Mouse (Mus musculus) limb, embryonic 10.5 days (tissue): ENCODE data around the gene Slc39a9. TPM values are rescaled to one million over a fixed set of nuclear protein-coding genes. Genes with fewer than 3 reads are reported as not detected.

ENCODE experiments used
- DNase-seq: peaks from one replicate; pipeline ENCODE4 v3.0.0-alpha.2; 2017; ENCODE audit warnings: low spot score
- H3K27ac ChIP-seq: fragments of 300-500 bp; sonication (generic); 2 replicates; pipeline ENCODE4 v1.5.1; 2016; ENCODE audit warnings: mild to moderate bottlenecking
- H3K27me3 ChIP-seq: fragments of 300-500 bp; sonication (generic); 2 replicates; pipeline ENCODE4 v1.6.1; 2016; ENCODE audit warnings: low read depth, mild to moderate bottlenecking; ENCODE audit not compliant: poor library complexity, severe bottlenecking
- H3K36me3 ChIP-seq: fragments of 300-500 bp; sonication (generic); 2 replicates; pipeline ENCODE4 v1.6.1; 2016; ENCODE audit warnings: mild to moderate bottlenecking, moderate library complexity
- H3K4me1 ChIP-seq: fragments of 300-500 bp; sonication (generic); 2 replicates; pipeline ENCODE4 v1.6.1; 2016
- H3K4me3 ChIP-seq: fragments of 300-500 bp; sonication (generic); 2 replicates; pipeline ENCODE4 v1.5.1; 2016; ENCODE audit warnings: mild to moderate bottlenecking, moderate library complexity
- H3K9me3 ChIP-seq: fragments of 300-500 bp; sonication (generic); replicated peaks from 2 replicates; pipeline ENCODE4 v1.6.1; 2016; ENCODE audit warnings: mild to moderate bottlenecking
- WGBS: fragments of 180-500 bp; shearing (Covaris S2); methylation state at CpG from one replicate; pipeline ENCODE4 v1.1.7; 2016; 5-methylcytosine and 5-hydroxymethylcytosine counted together
- polyA plus RNA-seq: library from polyadenylated mRNA; unstranded; fragments of >200 nt; fragmentation: Nextera tagmentation; extraction: Ambion mirVana; gene quantifications from 2 replicates; pipeline ENCODE4 v1.2.1, GENCODE M21; 2016

Slc39a9 gene
- polyA plus RNA-seq, 1 experiment from 2014 or later: 26.0 TPM

- no peak for DNase-seq
- Histone ChIP-seq H3K9me3 (no peaks in the 10 kb centered on the region), H3K4me1 (peaks cover 6% of the 10 kb centered on the region; the same call in 1 of the 2 replicates), H3K27me3 (no peaks in the 10 kb centered on the region), H3K4me3 (no peak overlapping the region), H3K36me3 (no peaks in the 10 kb centered on the region), H3K27ac (no peak overlapping the region)
- 66% methylated on average over 9 of the region's 9 CpGs for WGBS
These were observed 31.4 kb upstream of the Slc39a9 start for GRCm38 (mm10) chr12:80612113-80612791.

- 55% methylated on average over 7 of the region's 7 CpGs for WGBS
- no peak for DNase-seq
These were observed 28.1 kb upstream of the Slc39a9 start for GRCm38 (mm10) chr12:80615371-80616257.

GRCm38 (mm10) chr12:80620501-80620900 lies 23.2 kb upstream of the Slc39a9 start:
- WGBS: 77% methylated on average over 5 of the region's 5 CpGs
- Histone ChIP-seq H3K9me3 (no peaks in the 10 kb centered on the region), H3K27ac (no peak overlapping the region), H3K4me1 (peaks cover 6% of the 10 kb centered on the region; the same call in 1 of the 2 replicates), H3K4me3 (no peak overlapping the region), H3K36me3 (no peaks in the 10 kb centered on the region), H3K27me3 (no peaks in the 10 kb centered on the region)
- DNase-seq: no peak

More at GRCm38 (mm10) chr12:80615371-80616257, 28.1 kb upstream of the Slc39a9 start:
- peak overlapping the region; percentile 14; the same call in 1 of the 2 replicates for H3K27ac ChIP-seq
- H3K36me3 ChIP-seq: no peaks in the 10 kb centered on the region
- no peaks in the 10 kb centered on the region for H3K9me3 ChIP-seq
- H3K4me3 ChIP-seq: no peak overlapping the region
- H3K27me3 ChIP-seq: no peaks in the 10 kb centered on the region
- peaks cover 6% of the 10 kb centered on the region; the same call in 1 of the 2 replicates for H3K4me1 ChIP-seq

- H3K4me3 ChIP-seq: no peak overlapping the region
- H3K36me3 ChIP-seq: peaks cover 60% of the 10 kb centered on the region
- DNase-seq: no peak
- 86% methylated on average over 5 of the region's 5 CpGs for WGBS
- H3K4me1 ChIP-seq: 0 out of 2 replicates have a peak, but pooled peaks cover 3% of the 10 kb centered on the region
- H3K9me3 ChIP-seq: no peaks in the 10 kb centered on the region
- H3K27me3 ChIP-seq: no peaks in the 10 kb centered on the region
- H3K27ac ChIP-seq: no peak overlapping the region
These were observed 11.9 kb upstream of the Slc39a9 start for GRCm38 (mm10) chr12:80631790-80632189.

- peak overlapping the region; percentile 99 for H3K4me3 ChIP-seq
These were observed 674 bp upstream of the Slc39a9 start for GRCm38 (mm10) chr12:80642725-80643692.

GRCm38 (mm10) chr12:80644506-80644868 lies 804 bp downstream of the Slc39a9 start:
- Histone ChIP-seq H3K4me1 (peaks cover 28% of the 10 kb centered on the region), H3K27ac (peak overlapping the region; percentile 98), H3K9me3 (no peaks in the 10 kb centered on the region), H3K4me3 (peak overlapping the region; percentile 99), H3K27me3 (no peaks in the 10 kb centered on the region), H3K36me3 (peaks cover 41% of the 10 kb centered on the region)
- no peak for DNase-seq
- 12% methylated on average over 18 of the region's 18 CpGs for WGBS

More at GRCm38 (mm10) chr12:80642725-80643692, 674 bp upstream of the Slc39a9 start:
- 3% methylated on average over 48 of the region's 48 CpGs for WGBS
- Histone ChIP-seq H3K36me3 (peaks cover 45% of the 10 kb centered on the region), H3K27me3 (no peaks in the 10 kb centered on the region), H3K4me1 (peaks cover 28% of the 10 kb centered on the region), H3K9me3 (no peaks in the 10 kb centered on the region), H3K27ac (peak overlapping the region; percentile 98)
- peak; percentile 81 for DNase-seq

GRCm38 (mm10) chr12:80646377-80646776 lies 2.7 kb downstream of the Slc39a9 start:
- Histone ChIP-seq H3K4me1 (peaks cover 28% of the 10 kb centered on the region), H3K36me3 (peaks cover 28% of the 10 kb centered on the region), H3K27ac (no peak overlapping the region), H3K27me3 (no peaks in the 10 kb centered on the region), H3K4me3 (no peak overlapping the region), H3K9me3 (no peaks in the 10 kb centered on the region)
- no peak for DNase-seq
- WGBS: 94% methylated on average over 3 of the region's 3 CpGs

GRCm38 (mm10) chr12:80653951-80654658 lies 10.4 kb downstream of the Slc39a9 start:
- no peak overlapping the region for H3K4me3 ChIP-seq
- no peaks in the 10 kb centered on the region for H3K4me1 ChIP-seq
- no peak overlapping the region for H3K27ac ChIP-seq
- no peaks in the 10 kb centered on the region for H3K27me3 ChIP-seq
- peaks cover 9% of the 10 kb centered on the region for H3K36me3 ChIP-seq
- 95% methylated on average over 7 of the region's 7 CpGs for WGBS
- no peaks in the 10 kb centered on the region for H3K9me3 ChIP-seq
- no peak for DNase-seq

GRCm38 (mm10) chr12:80654659-80655025 lies 11.0 kb downstream of the Slc39a9 start:
- H3K4me1 ChIP-seq: no peaks in the 10 kb centered on the region
- no peak overlapping the region for H3K4me3 ChIP-seq
- no peaks in the 10 kb centered on the region for H3K9me3 ChIP-seq
- no peak for DNase-seq
- H3K36me3 ChIP-seq: peaks cover 6% of the 10 kb centered on the region; the same call in 1 of the 2 replicates
- H3K27me3 ChIP-seq: no peaks in the 10 kb centered on the region
- no peak overlapping the region for H3K27ac ChIP-seq
- 95% methylated on average over 3 of the region's 3 CpGs for WGBS

- no peak for DNase-seq
These were observed 15.0 kb downstream of the Slc39a9 start for GRCm38 (mm10) chr12:80658661-80659060.

GRCm38 (mm10) chr12:80662322-80662721 lies 18.6 kb downstream of the Slc39a9 start:
- Histone ChIP-seq H3K27ac (no peak overlapping the region), H3K27me3 (no peaks in the 10 kb centered on the region), H3K9me3 (no peaks in the 10 kb centered on the region), H3K4me1 (no peaks in the 10 kb centered on the region), H3K4me3 (no peak overlapping the region), H3K36me3 (peaks cover 30% of the 10 kb centered on the region)
- WGBS: 94% methylated on average over 10 of the region's 10 CpGs
- DNase-seq: no peak

More at GRCm38 (mm10) chr12:80658661-80659060, 15.0 kb downstream of the Slc39a9 start:
- no peaks in the 10 kb centered on the region for H3K27me3 ChIP-seq
- WGBS: 93% methylated on average over 6 of the region's 6 CpGs
- H3K4me3 ChIP-seq: no peak overlapping the region
- no peaks in the 10 kb centered on the region for H3K4me1 ChIP-seq
- no peak overlapping the region for H3K27ac ChIP-seq
- peaks cover 15% of the 10 kb centered on the region for H3K36me3 ChIP-seq
- no peaks in the 10 kb centered on the region for H3K9me3 ChIP-seq

- WGBS: 82% methylated on average over 2 of the region's 2 CpGs
- no peak for DNase-seq
- peaks cover 40% of the 10 kb centered on the region for H3K36me3 ChIP-seq
- no peak overlapping the region for H3K27ac ChIP-seq
- no peaks in the 10 kb centered on the region for H3K9me3 ChIP-seq
- no peaks in the 10 kb centered on the region for H3K27me3 ChIP-seq
- H3K4me3 ChIP-seq: no peak overlapping the region
- H3K4me1 ChIP-seq: no peaks in the 10 kb centered on the region
These were observed 20.3 kb downstream of the Slc39a9 start for GRCm38 (mm10) chr12:80663935-80664334.
